Mouse (Mus musculus): Measurements from ENCODE around the gene Krtap5-5. TPM values are rescaled to one million over a fixed set of nuclear protein-coding genes. Genes with fewer than 3 reads are reported as not detected.
A peak's percentile ranks its signal among the peaks of the same experiment; 100 is the strongest.
"Not testable (repeated sequence)": the region's sequence is repeated elsewhere in the genome, so short reads cannot be mapped to it uniquely, and the experiment has no call there.

Gene Krtap5-5
- not detected in 2 replicates for polyA plus RNA-seq (2012; rRNA removed)

DNA sequence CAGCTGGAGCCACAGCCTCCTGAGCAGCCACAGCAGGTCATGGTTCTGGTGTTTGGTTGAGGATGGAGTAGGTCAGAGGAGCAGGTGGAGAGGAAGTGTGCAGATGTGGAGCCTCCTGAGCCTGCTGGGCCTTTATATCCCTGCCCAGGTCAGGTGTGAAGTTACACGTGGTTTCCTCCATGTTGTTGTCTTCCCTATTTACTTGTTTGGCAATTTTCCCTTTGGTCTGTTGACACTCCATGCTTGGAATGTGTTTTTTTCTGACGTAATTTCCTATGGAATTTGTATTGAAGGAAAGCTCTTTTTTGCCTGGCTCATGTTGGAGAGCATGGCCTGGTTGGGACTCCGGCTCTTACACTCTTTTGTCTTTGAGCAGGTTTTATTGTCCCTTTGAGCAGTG is at the start of gene Krtap5-5:
Gene Krtap5-5 (minus strand): TSS at position 101 of the 400 bp plus-strand sequence.
- H3K4me3 ChIP-seq (ENCODE audit: control insufficient read depth, insufficient read depth, low read length); H3K27ac ChIP-seq (ENCODE audit: control insufficient read depth, insufficient read depth, low read length); DNase-seq; H3K4me1 ChIP-seq (replicated peaks; ENCODE audit: control insufficient read depth, insufficient read depth, low read length); H3K36me3 ChIP-seq (ENCODE audit: control insufficient read depth, insufficient read depth, low read length); H3K27me3 ChIP-seq (ENCODE audit: control insufficient read depth, insufficient read depth, low read length): not testable (repeated sequence)
- 64% methylated on average over 3 of the region's 3 CpGs for WGBS

- not testable (repeated sequence) for H3K27ac ChIP-seq (ENCODE audit: control insufficient read depth, insufficient read depth, low read length); H3K4me1 ChIP-seq (replicated peaks; ENCODE audit: control insufficient read depth, insufficient read depth, low read length); H3K4me3 ChIP-seq (ENCODE audit: control insufficient read depth, insufficient read depth, low read length); H3K36me3 ChIP-seq (ENCODE audit: control insufficient read depth, insufficient read depth, low read length); DNase-seq; H3K27me3 ChIP-seq (ENCODE audit: control insufficient read depth, insufficient read depth, low read length)
- 88% methylated on average over 1 of the region's 1 CpGs for WGBS
Measured at GRCm38 (mm10) chr7:142279291-142279690, 49.5 kb upstream of the Krtap5-5 start.

- not testable (repeated sequence) for H3K4me3 ChIP-seq (ENCODE audit: control insufficient read depth, insufficient read depth, low read length); H3K36me3 ChIP-seq (ENCODE audit: control insufficient read depth, insufficient read depth, low read length); H3K4me1 ChIP-seq (replicated peaks; ENCODE audit: control insufficient read depth, insufficient read depth, low read length); H3K27ac ChIP-seq (ENCODE audit: control insufficient read depth, insufficient read depth, low read length); H3K27me3 ChIP-seq (ENCODE audit: control insufficient read depth, insufficient read depth, low read length)
- TF ChIP-seq CTCF (IDR thresholded peaks at IDR 0.05; ENCODE audit: borderline replicate concordance, control insufficient read depth, extremely low read depth, insufficient read depth, low read length, poor library complexity), result 0 out of 2 replicates have a peak, but pooled peaks have one; percentile 27
- peak; percentile 67 for DNase-seq
- WGBS, result 0% methylated on average over 3 of the region's 3 CpGs
Measured at GRCm38 (mm10) chr7:142278183-142278582, 48.4 kb upstream of the Krtap5-5 start.

DNA sequence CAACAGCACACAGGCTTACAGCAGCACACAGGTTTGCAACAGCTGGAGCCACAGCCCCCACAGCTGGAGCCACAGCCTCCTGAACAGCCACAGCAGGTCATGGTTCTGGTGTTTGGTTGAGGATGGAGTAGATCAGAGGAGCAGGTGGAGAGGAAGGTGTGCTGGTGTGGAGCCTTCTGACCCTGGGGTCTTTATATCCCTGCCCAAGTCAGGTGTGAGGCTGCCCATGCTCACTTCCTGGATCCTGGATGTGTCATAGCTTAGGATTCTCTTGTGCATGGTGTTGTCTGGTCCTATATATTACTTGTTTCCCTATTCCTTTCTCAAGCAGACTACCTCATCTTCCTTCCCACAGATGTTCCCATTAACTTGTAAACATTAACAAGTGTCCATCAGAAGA is 44.5 kb upstream of the Krtap5-5 start, which contains the start of gene Gm4559:
Gene Gm4559 (minus strand): TSS at position 101 of the 400 bp plus-strand sequence.
- H3K4me3 ChIP-seq (ENCODE audit: control insufficient read depth, insufficient read depth, low read length); H3K4me1 ChIP-seq (replicated peaks; ENCODE audit: control insufficient read depth, insufficient read depth, low read length); H3K27me3 ChIP-seq (ENCODE audit: control insufficient read depth, insufficient read depth, low read length); DNase-seq; H3K36me3 ChIP-seq (ENCODE audit: control insufficient read depth, insufficient read depth, low read length); H3K27ac ChIP-seq (ENCODE audit: control insufficient read depth, insufficient read depth, low read length): not testable (repeated sequence)

GRCm38 (mm10) chr7:142258254-142258653 is 28.5 kb upstream of the Krtap5-5 start, which contains the start of gene Gm2431:
Gene Gm2431, minus strand, starts transcription at chr7:142258354.
- H3K4me3 ChIP-seq (ENCODE audit: control insufficient read depth, insufficient read depth, low read length); H3K27me3 ChIP-seq (ENCODE audit: control insufficient read depth, insufficient read depth, low read length); DNase-seq; H3K4me1 ChIP-seq (replicated peaks; ENCODE audit: control insufficient read depth, insufficient read depth, low read length); H3K27ac ChIP-seq (ENCODE audit: control insufficient read depth, insufficient read depth, low read length); H3K36me3 ChIP-seq (ENCODE audit: control insufficient read depth, insufficient read depth, low read length): not testable (repeated sequence)
- WGBS, result 42% methylated on average over 1 of the region's 1 CpGs

DNA sequence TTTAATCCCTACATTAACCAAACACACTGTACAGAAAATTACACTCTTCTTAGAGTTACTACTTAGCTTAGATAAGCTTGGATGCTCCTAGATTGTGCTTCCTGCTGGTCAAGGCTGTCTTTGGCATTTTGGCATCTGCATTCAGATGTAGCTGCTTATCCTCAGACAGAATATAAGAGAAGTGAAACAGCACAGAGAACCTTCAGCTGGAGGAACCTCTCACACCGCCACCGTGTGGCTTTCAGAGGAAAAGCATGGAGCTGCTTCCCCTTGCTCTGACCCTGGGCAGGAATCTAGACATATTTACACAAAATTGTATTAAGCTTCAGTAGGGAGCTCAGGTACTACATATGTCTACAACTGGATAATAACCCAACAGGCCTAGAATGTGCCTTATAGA is 25.7 kb upstream of the Krtap5-5 start:
- peak; percentile 27 for DNase-seq
- Histone ChIP-seq H3K27me3 (ENCODE audit: control insufficient read depth, insufficient read depth, low read length) (no peaks in the 10 kb centered on the region), H3K4me1 (replicated peaks; ENCODE audit: control insufficient read depth, insufficient read depth, low read length) (no peaks in the 10 kb centered on the region), H3K27ac (ENCODE audit: control insufficient read depth, insufficient read depth, low read length) (no peak overlapping the region), H3K36me3 (ENCODE audit: control insufficient read depth, insufficient read depth, low read length) (no peaks in the 10 kb centered on the region), H3K4me3 (ENCODE audit: control insufficient read depth, insufficient read depth, low read length) (no peak overlapping the region)
- TF ChIP-seq CTCF (IDR thresholded peaks at IDR 0.05; ENCODE audit: borderline replicate concordance, control insufficient read depth, extremely low read depth, insufficient read depth, low read length, poor library complexity) (no peak), POLR2A (IDR thresholded peaks at IDR 0.05; ENCODE audit: control insufficient read depth, extremely low read depth, insufficient read depth, low read length, poor library complexity) (no peak)
- 0% methylated on average over 2 of the region's 2 CpGs for WGBS

- peak; percentile 10 for DNase-seq
- TF ChIP-seq CTCF (IDR thresholded peaks at IDR 0.05; ENCODE audit: borderline replicate concordance, control insufficient read depth, extremely low read depth, insufficient read depth, low read length, poor library complexity) (no peak), POLR2A (IDR thresholded peaks at IDR 0.05; ENCODE audit: control insufficient read depth, extremely low read depth, insufficient read depth, low read length, poor library complexity) (no peak)
- H3K27me3 ChIP-seq (ENCODE audit: control insufficient read depth, insufficient read depth, low read length), result no peaks in the 10 kb centered on the region
- no peaks in the 10 kb centered on the region for H3K36me3 ChIP-seq (ENCODE audit: control insufficient read depth, insufficient read depth, low read length)
- WGBS, result 3% methylated on average over 1 of the region's 1 CpGs
- no peaks in the 10 kb centered on the region for H3K4me1 ChIP-seq (replicated peaks; ENCODE audit: control insufficient read depth, insufficient read depth, low read length)
- H3K27ac ChIP-seq (ENCODE audit: control insufficient read depth, insufficient read depth, low read length), result no peak overlapping the region
- no peak overlapping the region for H3K4me3 ChIP-seq (ENCODE audit: control insufficient read depth, insufficient read depth, low read length)
Measured at GRCm38 (mm10) chr7:142249824-142250223, 20.1 kb upstream of the Krtap5-5 start.

- no peak for DNase-seq
- 51% methylated on average over 2 of the region's 2 CpGs for WGBS
- no peaks in the 10 kb centered on the region for H3K36me3 ChIP-seq (ENCODE audit: control insufficient read depth, insufficient read depth, low read length)
- TF ChIP-seq POLR2A (IDR thresholded peaks at IDR 0.05; ENCODE audit: control insufficient read depth, extremely low read depth, insufficient read depth, low read length, poor library complexity) (no peak), CTCF (IDR thresholded peaks at IDR 0.05; ENCODE audit: borderline replicate concordance, control insufficient read depth, extremely low read depth, insufficient read depth, low read length, poor library complexity) (no peak)
- H3K27ac ChIP-seq (ENCODE audit: control insufficient read depth, insufficient read depth, low read length), result no peak within 1 kb of the TSS
- H3K4me1 ChIP-seq (replicated peaks; ENCODE audit: control insufficient read depth, insufficient read depth, low read length), result no peaks in the 10 kb centered on the region
- H3K4me3 ChIP-seq (ENCODE audit: control insufficient read depth, insufficient read depth, low read length), result no peak within 1 kb of the TSS
- H3K27me3 ChIP-seq (ENCODE audit: control insufficient read depth, insufficient read depth, low read length), result no peaks in the 10 kb centered on the region
Measured at GRCm38 (mm10) chr7:142240978-142241377, 11.2 kb upstream of the Krtap5-5 start, which contains the start of gene Gm40460. Gene Gm40460, minus strand, starts transcription at chr7:142241078.
